Mouse (Mus musculus) G1E (cell line): ENCODE measurements at regions not wholly inside any gene's neighbourhood (a gene's known extent, or its start where the extent isn't known, plus 50 kb on each side); places are given as distances from the start of the nearest gene placed in this dataset.

Source experiments
- ATAC-seq: 2 replicates; pipeline ENCODE4 v1.8.0; 2016; ENCODE audit warnings: mild to moderate bottlenecking; ENCODE audit not compliant: insufficient number of reproducible peaks, poor library complexity, low FRiP score, severe bottlenecking; ENCODE audit errors: extremely low read depth
- DNase-seq: peaks from one replicate; pipeline ENCODE4 v3.0.0; 2012; ENCODE audit warnings: low spot score
- H3K27me3 ChIP-seq: 2 replicates; pipeline ENCODE4 v1.6.1; 2012; ENCODE audit warnings: mild to moderate bottlenecking, low read length, inconsistent platforms; ENCODE audit not compliant: insufficient read depth
- H3K36me3 ChIP-seq: replicated peaks from 2 replicates; pipeline ENCODE3; 2012; ENCODE audit warnings: mild to moderate bottlenecking, inconsistent platforms
- H3K4me1 ChIP-seq: 2 replicates; pipeline ENCODE4 v1.6.1; 2012; ENCODE audit warnings: low read depth, low read length, inconsistent platforms, mixed read lengths; ENCODE audit not compliant: insufficient read depth
- H3K4me3 ChIP-seq: 2 replicates; pipeline ENCODE4 v1.5.1; 2012; ENCODE audit warnings: low read depth, mild to moderate bottlenecking, inconsistent platforms, low read length, moderate library complexity, mixed read lengths
- H3K9me3 ChIP-seq: replicated peaks from 2 replicates; pipeline ENCODE4 v1.6.1; 2012; ENCODE audit warnings: inconsistent platforms
- CTCF ChIP-seq: IDR thresholded peaks from 2 replicates; pipeline ENCODE4 v1.5.1; 2012; ENCODE audit warnings: low read depth, low read length, inconsistent platforms, mixed read lengths
- GATA1 ChIP-seq: IDR thresholded peaks from 2 replicates; pipeline ENCODE4 v1.6.1; 2012; ENCODE audit warnings: borderline replicate concordance, low read length, inconsistent platforms, mixed read lengths
- GATA2 ChIP-seq: IDR thresholded peaks from 2 replicates; pipeline ENCODE4 v1.6.1; 2012; ENCODE audit warnings: low read depth, low read length, inconsistent platforms, borderline replicate concordance
- POLR2AphosphoS5 ChIP-seq: IDR thresholded peaks from 2 replicates; pipeline ENCODE4 v1.6.1; 2012; ENCODE audit warnings: low read depth, low read length, inconsistent platforms; ENCODE audit not compliant: insufficient replicate concordance
- TAL1 ChIP-seq: conservative IDR thresholded peaks from 2 replicates; pipeline ENCODE4 v1.6.1; 2012; ENCODE audit warnings: low read depth, low read length, inconsistent platforms, mixed read lengths

GRCm38 (mm10) chr7:135902106-135903055 lies 186.2 kb upstream of the Mki67 start:
- Histone ChIP-seq H3K4me1 (no peaks in the 10 kb centered on the region), H3K36me3 (no peaks in the 10 kb centered on the region), H3K27me3 (no peaks in the 10 kb centered on the region), H3K9me3 (peaks cover 57% of the 10 kb centered on the region), H3K4me3 (no peak overlapping the region)
- TF ChIP-seq GATA1 (no peak), POLR2AphosphoS5 (no peak), CTCF (no peak), TAL1 (no peak), GATA2 (no peak)
- ATAC-seq (no peak), DNase-seq (no peak)

- ATAC-seq, result no peak
- Histone ChIP-seq H3K4me3 (no peak overlapping the region), H3K4me1 (no peaks in the 10 kb centered on the region), H3K36me3 (no peaks in the 10 kb centered on the region), H3K9me3 (peaks cover 32% of the 10 kb centered on the region), H3K27me3 (no peaks in the 10 kb centered on the region)
- TF ChIP-seq GATA2 (no peak), GATA1 (no peak), CTCF (no peak), TAL1 (no peak), POLR2AphosphoS5 (no peak)
- no peak for DNase-seq
Measured at GRCm38 (mm10) chr7:135911376-135911775, 195.2 kb upstream of the Mki67 start.

GRCm38 (mm10) chr7:135913923-135914634 lies 197.9 kb upstream of the Mki67 start:
- H3K9me3 ChIP-seq, result peaks cover 40% of the 10 kb centered on the region
- ATAC-seq, result no peak
- TF ChIP-seq GATA1 (no peak), CTCF (no peak), TAL1 (no peak), GATA2 (no peak), POLR2AphosphoS5 (no peak)
- no peak for DNase-seq
- H3K27me3 ChIP-seq, result no peaks in the 10 kb centered on the region
- no peak overlapping the region for H3K4me3 ChIP-seq
- H3K4me1 ChIP-seq, result no peaks in the 10 kb centered on the region
- no peaks in the 10 kb centered on the region for H3K36me3 ChIP-seq

- Histone ChIP-seq H3K4me1 (no peaks in the 10 kb centered on the region), H3K36me3 (no peaks in the 10 kb centered on the region), H3K9me3 (peaks cover 56% of the 10 kb centered on the region), H3K4me3 (no peak overlapping the region), H3K27me3 (no peaks in the 10 kb centered on the region)
- no peak for DNase-seq
- no peak for ATAC-seq
- TF ChIP-seq GATA1 (no peak), GATA2 (no peak), CTCF (no peak), POLR2AphosphoS5 (no peak), TAL1 (no peak)
Measured at GRCm38 (mm10) chr7:135923876-135924275, 207.7 kb upstream of the Mki67 start.

GRCm38 (mm10) chr7:135924641-135925040 lies 208.5 kb upstream of the Mki67 start:
- Histone ChIP-seq H3K27me3 (no peaks in the 10 kb centered on the region), H3K4me1 (no peaks in the 10 kb centered on the region), H3K9me3 (peaks cover 56% of the 10 kb centered on the region), H3K4me3 (no peak overlapping the region), H3K36me3 (no peaks in the 10 kb centered on the region)
- DNase-seq, result no peak
- TF ChIP-seq POLR2AphosphoS5 (no peak), CTCF (no peak), GATA1 (no peak), TAL1 (no peak), GATA2 (no peak)
- no peak for ATAC-seq

DNA sequence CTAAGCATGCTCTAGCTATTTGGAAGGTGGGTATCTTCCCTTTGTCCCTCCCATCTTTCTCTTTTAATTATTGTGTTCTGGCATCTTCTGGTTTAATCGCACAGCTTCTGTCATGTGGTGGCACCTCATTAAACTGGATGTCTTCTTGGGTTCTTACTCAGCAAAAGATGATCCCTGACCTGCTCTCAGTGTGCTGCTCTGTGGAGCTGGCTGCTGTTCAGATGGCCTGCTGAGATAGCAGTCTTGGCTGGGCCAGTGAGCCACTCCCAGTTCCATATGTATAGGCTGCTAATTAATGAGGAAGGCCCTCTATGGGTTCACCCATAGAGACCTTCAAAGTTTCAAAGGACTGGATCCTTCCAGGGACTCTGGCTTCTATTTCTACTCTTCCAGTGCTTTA lies 213.9 kb upstream of the Mki67 start:
- Histone ChIP-seq H3K9me3 (peaks cover 50% of the 10 kb centered on the region), H3K27me3 (no peaks in the 10 kb centered on the region), H3K4me3 (no peak overlapping the region), H3K4me1 (no peaks in the 10 kb centered on the region), H3K36me3 (no peaks in the 10 kb centered on the region)
- DNase-seq (no peak), ATAC-seq (no peak)
- TF ChIP-seq TAL1 (no peak), CTCF (no peak), GATA2 (no peak), POLR2AphosphoS5 (no peak), GATA1 (no peak)
